Mouse (Mus musculus) kidney, adult 2 months (tissue): Measurements from ENCODE around the gene Olfr159. TPM values are rescaled to one million over a fixed set of nuclear protein-coding genes. Genes with fewer than 3 reads are reported as not detected.
"Not testable (repeated sequence)": the region's sequence is repeated elsewhere in the genome, so short reads cannot be mapped to it uniquely, and the experiment has no call there.

Source experiments
- DNase-seq: peaks from one replicate; pipeline ENCODE4 v3.0.0; 2021
- H3K27ac ChIP-seq: fragments of 200-500 bp; 2 replicates; pipeline ENCODE4 v1.5.1; 2012; ENCODE audit warnings: low read depth, low read length, control low read depth, inconsistent platforms; ENCODE audit not compliant: insufficient read depth
- H3K27me3 ChIP-seq: fragments of 200-500 bp; replicated peaks from 2 replicates; pipeline ENCODE4 v1.6.1; 2012; ENCODE audit warnings: mild to moderate bottlenecking, moderate library complexity, low read length, inconsistent platforms; ENCODE audit not compliant: control insufficient read depth, insufficient read depth
- H3K36me3 ChIP-seq: fragments of 200-500 bp; 2 replicates; pipeline ENCODE4 v1.6.1; 2012; ENCODE audit warnings: mild to moderate bottlenecking, moderate library complexity, low read length, inconsistent platforms; ENCODE audit not compliant: control insufficient read depth, insufficient read depth
- H3K4me1 ChIP-seq: fragments of 200-500 bp; 2 replicates; pipeline ENCODE4 v1.6.1; 2011; ENCODE audit warnings: low read length; ENCODE audit not compliant: control insufficient read depth, insufficient read depth
- H3K4me3 ChIP-seq: fragments of 200-500 bp; 2 replicates; pipeline ENCODE4 v1.5.1; 2011; ENCODE audit warnings: mild to moderate bottlenecking, low read depth, low read length, control low read depth; ENCODE audit not compliant: insufficient read depth
- CTCF ChIP-seq: fragments of 200-500 bp; conservative IDR thresholded peaks from 2 replicates; pipeline ENCODE4 v1.5.1; 2011; ENCODE audit warnings: low read depth, mild to moderate bottlenecking, control low read depth, low read length, moderate library complexity, mixed read lengths; ENCODE audit not compliant: insufficient read depth, insufficient read length
- POLR2A ChIP-seq: fragments of 200-500 bp; IDR thresholded peaks from one replicate; pipeline ENCODE4 v1.6.1; 2011; ENCODE audit warnings: low read depth, low read length, control low read depth
- WGBS: fragments of 180-500 bp; shearing (Covaris S2); methylation state at CpG from one replicate; pipeline ENCODE4 v1.1.7; 2018; 5-methylcytosine and 5-hydroxymethylcytosine counted together
- polyA plus RNA-seq: library from polyadenylated mRNA; depleted of rRNA; stranded (reverse); fragments of >200 nt; gene quantifications from 2 replicates; pipeline ENCODE4 v1.2.3, GENCODE M21; 2012; rRNA removed

Olfr159 gene
- polyA plus RNA-seq, result not detected in 2 replicates

DNA sequence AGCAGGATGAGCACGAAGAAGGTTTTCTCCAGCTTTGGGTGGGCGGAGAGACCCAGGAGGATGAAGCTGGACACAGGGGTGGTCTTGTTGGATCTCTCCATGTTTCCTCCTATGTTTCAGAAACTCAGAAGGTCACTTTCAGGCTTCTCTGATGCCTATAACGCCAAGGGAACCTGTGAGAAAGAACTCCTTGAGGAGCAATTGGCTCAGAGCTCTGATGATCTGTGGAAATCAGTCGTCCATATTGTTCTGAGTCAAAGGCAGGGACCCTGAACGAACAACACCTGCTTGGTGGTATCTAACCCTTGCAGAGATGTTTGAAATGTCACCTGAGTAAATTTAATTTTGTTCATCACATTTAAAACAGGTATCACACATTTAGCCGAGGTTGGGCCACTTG lies at the start of gene Olfr159:
TSS of gene Olfr159 (minus strand) at position 101 of the 400 bp plus-strand sequence.
- no peak for DNase-seq
- Histone ChIP-seq H3K4me3 (no peak within 1 kb of the TSS), H3K36me3 (no peaks in the 10 kb centered on the region), H3K4me1 (no peaks in the 10 kb centered on the region), H3K27me3 (no peaks in the 10 kb centered on the region), H3K27ac (no peak within 1 kb of the TSS)
- WGBS, result 77% methylated on average over 6 of the region's 6 CpGs
- TF ChIP-seq POLR2A, result no peak
- TF ChIP-seq CTCF, result no peak

DNA sequence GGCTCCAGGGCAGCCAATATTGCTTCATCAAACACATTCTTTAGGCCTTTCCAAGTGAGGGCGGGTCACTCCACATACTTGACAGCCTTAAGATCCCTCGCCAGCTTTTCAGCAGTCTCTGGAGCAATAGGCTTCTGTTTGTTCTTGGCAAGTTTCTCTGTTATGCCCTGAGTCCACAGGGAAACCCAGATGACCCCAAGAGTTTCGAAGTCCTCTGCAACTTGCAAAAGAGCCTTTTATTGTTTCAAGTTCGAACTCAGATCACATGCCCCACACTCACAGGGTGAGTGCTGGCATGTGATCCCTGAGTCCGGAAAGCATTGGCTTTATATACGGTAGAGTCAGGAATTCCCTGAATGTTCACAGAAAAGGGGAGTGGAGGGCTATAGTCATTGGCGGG lies 28.1 kb upstream of the Olfr159 start:
- Histone ChIP-seq H3K27ac (no peak overlapping the region), H3K4me3 (no peak overlapping the region), H3K4me1 (no peaks in the 10 kb centered on the region), H3K27me3 (no peaks in the 10 kb centered on the region), H3K36me3 (no peaks in the 10 kb centered on the region)
- DNase-seq, result no peak
- WGBS, result 65% methylated on average over 7 of the region's 7 CpGs
- no peak for TF ChIP-seq POLR2A
- TF ChIP-seq CTCF, result no peak

DNA sequence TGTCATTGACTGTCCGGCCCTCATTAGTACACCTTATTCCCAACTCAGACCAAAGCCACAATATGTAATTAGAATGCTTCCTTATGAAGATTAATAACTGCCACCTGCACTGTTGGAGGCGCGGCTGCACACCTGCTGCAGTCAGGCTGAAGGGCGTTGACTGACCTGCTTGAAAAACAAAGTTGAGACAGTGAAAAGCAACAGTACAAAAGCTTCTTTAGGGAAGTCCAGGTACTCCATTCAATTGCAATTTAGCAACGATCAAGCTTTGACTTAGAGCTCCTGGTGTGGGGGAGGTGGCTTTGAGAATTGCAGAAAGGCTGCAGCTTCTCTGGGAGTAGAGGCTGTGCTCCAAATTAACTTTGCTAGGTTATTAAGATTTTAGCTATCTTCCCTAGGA lies 25.0 kb upstream of the Olfr159 start:
- not testable (repeated sequence) for H3K27me3 ChIP-seq, H3K36me3 ChIP-seq, DNase-seq, H3K27ac ChIP-seq, H3K4me3 ChIP-seq, H3K4me1 ChIP-seq
- WGBS, result 84% methylated on average over 5 of the region's 5 CpGs

DNA sequence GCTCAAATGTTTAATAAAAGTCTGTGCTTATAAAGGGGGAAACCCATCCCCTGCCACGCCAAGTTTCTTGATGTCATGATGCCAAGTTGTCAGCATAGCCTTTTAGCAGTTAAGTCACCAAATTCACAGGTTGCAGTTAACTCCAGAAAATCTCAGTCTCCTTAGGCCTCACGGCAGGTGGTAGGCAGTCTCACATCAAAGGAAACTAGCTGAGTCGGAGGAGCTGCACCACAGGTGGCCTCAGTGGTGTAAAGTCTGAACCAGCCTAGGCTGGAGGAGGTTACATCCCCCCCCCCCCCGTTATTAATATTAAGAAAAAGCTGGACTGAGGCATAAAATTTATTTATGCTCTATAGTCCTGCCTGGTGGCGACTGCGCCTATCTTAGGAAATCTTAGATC lies 24.5 kb upstream of the Olfr159 start:
- TF ChIP-seq CTCF (no peak), POLR2A (no peak)
- no peaks in the 10 kb centered on the region; the same call in 1 of the 2 replicates for H3K27me3 ChIP-seq
- WGBS, result 79% methylated on average over 6 of the region's 6 CpGs
- DNase-seq, result no peak
- H3K4me3 ChIP-seq, result no peak overlapping the region
- H3K27ac ChIP-seq, result no peak overlapping the region
- no peaks in the 10 kb centered on the region for H3K36me3 ChIP-seq
- no peaks in the 10 kb centered on the region for H3K4me1 ChIP-seq

DNA sequence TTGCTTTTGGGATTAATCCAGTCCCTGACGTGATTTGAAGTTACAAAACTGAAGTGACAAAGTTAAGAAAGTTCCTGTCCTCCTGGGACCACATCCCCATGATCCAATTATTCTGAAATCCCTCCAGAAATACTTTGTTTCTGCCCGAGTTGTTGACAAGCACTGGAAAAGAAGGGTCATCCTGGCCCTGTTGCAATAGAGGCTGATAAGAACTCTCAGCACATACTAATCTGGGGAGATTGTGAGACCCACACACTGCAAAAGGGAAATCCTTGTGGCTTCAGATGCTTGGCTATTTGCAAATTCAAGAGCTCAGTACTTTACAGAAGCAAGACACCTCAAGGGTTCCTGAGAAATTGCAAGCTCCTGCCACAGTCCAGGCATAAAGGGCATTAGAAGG lies 1.5 kb upstream of the Olfr159 start:
- no peaks in the 10 kb centered on the region for H3K4me1 ChIP-seq

DNA sequence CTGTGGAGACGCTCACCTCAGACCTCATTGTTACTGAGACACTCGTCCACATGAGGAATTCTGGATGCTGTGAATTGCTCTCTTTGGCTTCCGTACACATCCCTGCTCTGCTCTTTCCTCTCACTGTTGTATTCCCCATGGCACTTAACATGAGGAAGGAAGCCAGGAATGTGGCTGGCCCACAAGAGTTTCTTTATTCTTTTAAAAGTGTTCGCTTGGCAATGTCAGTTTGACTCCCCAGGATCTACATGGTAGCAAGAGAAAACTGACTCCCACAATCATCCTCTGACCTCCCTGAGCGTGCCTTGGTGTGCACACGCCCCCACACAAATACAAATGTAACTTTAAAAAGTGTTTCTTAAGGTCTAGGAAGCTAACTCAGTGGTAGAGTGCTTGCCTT lies 817 bp upstream of the Olfr159 start:
- H3K4me1 ChIP-seq, result no peaks in the 10 kb centered on the region
- H3K27me3 ChIP-seq, result no peaks in the 10 kb centered on the region
- H3K36me3 ChIP-seq, result no peaks in the 10 kb centered on the region
- WGBS, result 38% methylated on average over 6 of the region's 6 CpGs
- TF ChIP-seq CTCF, result no peak
- no peak for TF ChIP-seq POLR2A
- no peak overlapping the region for H3K27ac ChIP-seq
- H3K4me3 ChIP-seq, result no peak overlapping the region
- no peak for DNase-seq

More for the DNA sequence above, 1.5 kb upstream of the Olfr159 start:
- WGBS, result 54% methylated on average over 2 of the region's 2 CpGs
- Histone ChIP-seq H3K27me3 (no peaks in the 10 kb centered on the region), H3K36me3 (no peaks in the 10 kb centered on the region), H3K4me3 (no peak overlapping the region), H3K27ac (no peak overlapping the region)
- no peak for DNase-seq
- TF ChIP-seq CTCF, result no peak
- TF ChIP-seq POLR2A, result no peak

DNA sequence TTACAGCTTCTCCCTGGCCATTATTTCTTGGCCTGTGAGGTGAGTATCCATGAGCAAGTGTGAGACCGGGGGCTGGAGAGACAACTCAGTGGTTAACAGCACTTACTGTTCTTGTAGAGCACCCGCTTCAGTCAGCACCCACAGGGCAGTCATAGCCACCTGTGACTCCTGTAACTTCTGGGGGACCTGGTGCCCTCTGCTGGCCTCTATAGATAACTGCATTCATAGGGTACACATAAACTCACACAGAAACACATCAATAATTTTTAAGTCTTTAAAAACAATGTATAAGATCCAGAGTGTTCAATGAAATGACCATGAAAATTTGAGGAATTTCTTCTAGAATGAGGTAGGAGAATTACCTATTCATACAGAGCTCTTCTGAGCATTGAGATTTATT lies 1.4 kb downstream of the Olfr159 start:
- TF ChIP-seq POLR2A (no peak), CTCF (no peak)
- Histone ChIP-seq H3K4me3 (no peak overlapping the region), H3K27me3 (no peaks in the 10 kb centered on the region), H3K27ac (no peak overlapping the region), H3K36me3 (no peaks in the 10 kb centered on the region), H3K4me1 (no peaks in the 10 kb centered on the region)
- DNase-seq, result no peak
- WGBS, result 98% methylated on average over 2 of the region's 2 CpGs

DNA sequence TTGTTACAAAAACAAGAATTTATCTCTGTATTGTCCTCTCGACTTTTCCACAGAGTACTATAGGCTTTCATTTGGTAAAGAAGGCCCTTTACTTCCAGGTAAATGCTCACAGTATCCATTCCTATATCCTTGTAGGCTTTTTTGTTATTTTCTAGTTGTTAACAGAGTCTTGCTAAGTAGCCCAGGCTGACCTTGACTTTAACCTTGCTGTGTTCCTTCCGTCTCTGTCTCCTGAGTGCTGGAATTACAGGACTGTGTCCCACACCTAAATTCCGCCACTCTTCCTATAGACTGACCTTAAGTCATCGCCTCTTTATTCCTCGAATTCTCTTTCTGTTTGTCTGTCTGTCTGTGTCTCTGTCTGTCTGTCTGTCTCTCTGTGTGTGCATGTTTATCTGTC lies 2.5 kb downstream of the Olfr159 start:
- no peaks in the 10 kb centered on the region for H3K27me3 ChIP-seq
- H3K36me3 ChIP-seq, result no peaks in the 10 kb centered on the region
- TF ChIP-seq POLR2A (no peak), CTCF (no peak)
- no peak overlapping the region for H3K27ac ChIP-seq
- no peaks in the 10 kb centered on the region for H3K4me1 ChIP-seq
- 82% methylated on average over 5 of the region's 5 CpGs for WGBS
- no peak for DNase-seq
- H3K4me3 ChIP-seq, result no peak overlapping the region
